Mouse (Mus musculus) adrenal gland (tissue): ENCODE measurements around the gene Fam136a.
"Not testable (repeated sequence)": the region's sequence is repeated elsewhere in the genome, so short reads cannot be mapped to it uniquely, and the experiment has no call there.

Experiments
- intact Hi-C: fragments of 180-260 bp; cut with DNase I; formaldehyde crosslinking; loops from one replicate; pipeline ENCODE4 v1.15.1; 2025

The Fam136a gene

DNA sequence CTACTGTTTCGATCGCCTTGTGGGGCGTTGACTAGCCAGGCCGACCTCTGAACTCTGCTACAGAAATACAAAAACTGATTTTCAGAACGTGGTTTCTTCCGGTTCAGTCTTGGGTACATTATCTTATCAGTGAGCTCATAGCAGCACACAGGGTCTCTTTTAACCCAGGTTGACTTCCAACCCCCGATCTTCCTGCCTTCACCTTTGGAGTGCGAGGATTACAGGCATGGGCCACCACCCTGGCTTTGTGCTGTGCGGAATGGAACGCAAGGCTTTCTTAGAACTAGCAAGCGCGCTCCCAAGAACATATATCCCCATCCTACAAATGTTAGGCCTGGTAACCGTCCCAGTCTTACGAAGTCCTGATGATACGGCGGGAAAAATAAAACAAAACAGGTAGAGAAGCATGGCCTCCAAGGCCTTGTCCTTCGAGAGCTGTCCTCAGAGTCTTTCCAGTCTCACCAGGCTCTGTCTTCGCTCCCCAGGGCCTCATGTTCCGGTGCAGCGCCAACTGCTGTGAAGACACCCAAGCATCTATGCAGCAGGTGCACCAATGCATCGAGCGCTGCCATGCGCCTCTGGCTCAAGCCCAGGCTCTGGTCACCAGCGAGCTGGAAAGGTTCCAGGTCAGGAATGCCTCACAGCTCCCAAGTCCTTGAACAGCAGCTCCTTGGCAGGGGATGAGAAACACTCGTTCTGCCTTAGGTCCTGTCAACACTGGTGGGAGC, 843 bp downstream of the Fam136a start:
- intact Hi-C loops = no loop called here

DNA sequence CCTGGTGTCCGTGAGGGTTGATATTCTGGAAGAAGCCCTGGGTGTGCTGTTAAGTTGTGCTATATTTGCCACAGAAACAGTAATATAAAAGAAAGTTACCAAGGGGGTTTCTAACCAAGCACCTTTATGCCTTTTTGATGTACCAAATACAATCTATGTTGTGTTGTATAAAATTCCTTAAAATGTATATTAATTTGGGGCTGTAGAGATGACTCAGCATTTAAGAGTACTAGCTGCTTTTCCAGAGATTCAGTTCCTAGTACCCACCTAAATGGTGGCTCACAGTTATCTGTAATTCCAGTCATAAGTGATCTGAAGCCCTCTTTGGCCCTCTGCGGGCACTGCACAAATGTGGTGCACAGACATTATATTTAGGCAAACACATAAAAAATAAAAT, 1.4 kb downstream of the Fam136a start:
- intact Hi-C loops = no loop called here

DNA sequence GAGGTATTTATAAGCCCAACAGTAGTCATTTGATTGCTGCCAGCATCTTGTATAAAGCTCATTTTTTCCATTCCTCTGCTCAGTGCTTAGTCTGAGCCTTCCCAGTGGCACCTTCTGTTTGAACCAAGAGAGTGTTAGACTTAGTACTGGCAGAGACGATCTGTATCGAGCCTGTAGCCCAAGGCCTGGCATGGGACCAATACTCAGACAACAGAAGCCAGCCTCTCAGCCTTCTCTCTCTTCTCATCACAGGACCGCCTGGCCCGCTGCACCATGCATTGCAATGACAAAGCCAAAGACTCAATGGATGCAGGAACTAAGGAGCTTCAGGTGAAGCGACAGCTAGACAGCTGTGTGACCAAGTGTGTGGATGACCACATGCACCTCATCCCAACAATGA, 3.0 kb downstream of the Fam136a start:
- intact Hi-C loops = no loop called here

GRCm38 (mm10) chr6:86370093-86370713, 4.8 kb downstream of the Fam136a start:
- intact Hi-C loops = no loop called here

DNA sequence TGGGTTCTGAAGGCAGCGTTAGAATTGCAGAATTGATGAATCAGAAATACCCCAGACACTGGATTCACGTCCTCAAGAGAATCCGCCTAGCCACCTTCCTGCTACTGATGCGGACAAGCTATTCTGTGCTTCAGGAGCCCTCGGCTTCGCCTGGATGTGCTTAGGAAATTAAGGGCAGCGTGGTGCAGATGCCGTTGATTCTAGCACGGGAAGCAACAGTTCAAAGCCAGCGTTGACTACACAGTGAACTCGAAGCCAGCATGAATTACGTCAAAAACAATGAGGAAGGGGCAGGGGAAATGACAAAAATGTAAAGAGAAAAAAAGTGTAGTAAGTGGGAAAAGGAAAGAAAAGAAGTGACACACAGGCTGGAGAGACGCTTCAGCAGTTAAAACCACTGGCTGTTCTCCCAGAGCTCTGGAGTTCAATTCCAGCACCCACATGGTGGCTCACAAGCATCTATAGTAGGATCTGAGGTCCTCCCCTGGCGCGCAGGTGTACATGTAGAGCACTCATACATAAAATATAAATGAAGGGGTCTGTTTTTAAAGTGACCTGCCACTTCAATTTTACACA, 5.4 kb downstream of the Fam136a start, which contains the start of gene Snrpg:
Snrpg (plus strand) TSS at position 541 of the 576 bp plus-strand sequence.
- intact Hi-C loops = no loop called here

GRCm38 (mm10) chr6:86371340-86371911, 6.0 kb downstream of the Fam136a start:
- intact Hi-C loops = no loop called here

DNA sequence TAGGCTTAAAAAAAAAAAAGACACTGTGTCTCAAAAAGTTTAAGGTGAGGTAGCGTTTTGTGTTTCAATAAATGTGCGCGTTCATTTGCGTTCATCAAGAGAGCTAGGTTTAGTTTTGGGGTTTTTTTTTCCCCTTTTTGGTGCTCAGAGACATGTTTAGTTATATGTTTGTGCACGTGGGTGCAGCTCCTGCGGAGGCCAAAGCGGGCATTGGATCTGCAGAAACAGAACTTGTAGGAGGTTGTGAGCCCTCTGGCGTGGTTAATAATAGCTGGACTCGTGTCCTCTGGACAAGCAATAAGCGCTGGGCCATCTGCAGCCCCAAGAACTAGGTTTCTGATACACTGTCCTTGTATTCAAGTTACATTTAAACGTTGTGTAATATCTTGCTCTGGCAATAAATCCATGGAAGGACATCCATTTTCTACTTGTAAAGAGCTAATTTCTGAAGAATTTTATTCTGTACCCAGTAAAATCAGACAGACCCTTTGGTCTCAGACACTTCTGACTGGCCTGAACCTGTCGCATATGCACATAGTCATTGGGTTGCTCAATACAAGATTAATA, 6.6 kb downstream of the Fam136a start:
- intact Hi-C loops = no loop called here

- intact Hi-C loops = no loop called here
Observed at GRCm38 (mm10) chr6:86373556-86373955, 8.1 kb downstream of the Fam136a start.

DNA sequence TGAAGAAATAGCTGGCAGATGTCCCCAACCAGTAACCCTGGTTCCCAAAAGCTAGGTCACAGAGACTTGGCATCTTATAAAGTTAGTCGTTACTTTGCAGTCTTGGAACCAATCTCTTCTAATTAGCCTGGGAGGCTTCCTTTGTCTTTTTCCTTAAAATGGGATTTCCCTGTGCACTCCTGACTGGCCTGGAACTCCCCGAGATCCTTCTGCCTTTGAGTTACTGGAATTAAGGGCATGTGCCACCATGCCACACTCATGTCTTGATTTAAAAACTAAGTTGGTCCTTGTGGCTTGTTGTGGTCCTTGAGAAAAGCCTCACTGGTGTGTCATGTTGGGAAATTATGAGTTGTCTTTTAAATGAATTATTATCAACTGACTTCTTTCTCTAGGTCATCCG, 12.9 kb downstream of the Fam136a start:
- intact Hi-C loops = no loop called here

DNA sequence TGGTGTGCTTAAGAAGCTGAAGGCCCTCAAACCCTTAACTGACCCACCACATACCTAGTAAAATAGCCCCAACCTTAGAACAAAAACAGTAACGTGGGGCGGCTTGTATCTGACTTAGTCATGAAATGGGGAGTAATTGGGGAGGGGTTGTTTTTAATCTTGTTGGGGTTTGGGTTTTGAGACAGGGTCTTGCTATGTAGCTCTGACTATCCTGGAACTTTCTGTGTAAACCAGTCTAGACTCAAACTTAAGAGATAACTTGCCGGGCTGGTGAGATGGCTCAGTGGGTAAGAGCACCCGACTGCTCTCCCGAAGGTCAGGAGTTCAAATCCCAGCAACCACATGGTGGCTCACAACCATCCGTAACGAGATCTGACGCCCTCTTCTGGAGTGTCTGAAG, 14.7 kb downstream of the Fam136a start:
- intact Hi-C loops = not testable (repeated sequence)

- intact Hi-C loops = no loop called here
Observed at GRCm38 (mm10) chr6:86382551-86382950, 17.1 kb downstream of the Fam136a start.

GRCm38 (mm10) chr6:86383370-86383769, 17.9 kb downstream of the Fam136a start:
- intact Hi-C loops = no loop called here

GRCm38 (mm10) chr6:86384692-86385091, 19.2 kb downstream of the Fam136a start:
- intact Hi-C loops = no loop called here

DNA sequence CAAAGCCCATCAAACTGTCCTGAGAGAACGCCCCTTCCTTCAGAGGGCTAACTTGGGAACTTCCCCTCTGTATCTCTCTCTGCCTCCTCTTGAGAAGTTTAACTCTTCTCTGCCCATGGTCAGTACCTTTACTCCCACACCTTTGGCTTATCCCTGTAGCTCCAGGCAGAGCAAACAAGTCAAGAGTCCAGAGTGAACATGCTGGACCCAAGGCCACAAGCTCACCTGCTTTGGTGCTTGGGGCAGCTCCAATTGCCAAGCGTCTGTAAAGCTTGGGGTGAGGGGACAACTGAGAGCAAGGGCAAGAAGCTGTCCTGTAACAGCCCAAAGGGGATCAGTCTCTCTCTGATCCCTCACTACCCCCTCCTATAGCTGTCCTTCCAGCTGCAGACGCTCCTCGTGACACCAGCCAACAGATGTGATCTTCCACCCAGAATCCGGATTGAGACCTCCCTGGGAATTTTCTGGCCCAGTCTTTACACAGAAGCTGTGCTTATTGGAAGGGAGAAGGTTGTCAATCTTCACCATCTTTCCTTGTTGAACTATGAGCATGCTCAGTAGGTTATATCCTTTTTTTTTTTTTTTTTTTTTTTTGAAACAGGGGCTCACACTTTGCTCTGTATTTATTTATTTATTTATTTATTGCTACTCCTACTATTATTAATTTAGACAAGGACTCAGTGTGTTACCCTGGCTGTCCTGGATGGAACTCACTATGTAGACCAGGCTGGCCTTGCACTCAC, 20.1 kb downstream of the Fam136a start:
- intact Hi-C loops = no loop called here

DNA sequence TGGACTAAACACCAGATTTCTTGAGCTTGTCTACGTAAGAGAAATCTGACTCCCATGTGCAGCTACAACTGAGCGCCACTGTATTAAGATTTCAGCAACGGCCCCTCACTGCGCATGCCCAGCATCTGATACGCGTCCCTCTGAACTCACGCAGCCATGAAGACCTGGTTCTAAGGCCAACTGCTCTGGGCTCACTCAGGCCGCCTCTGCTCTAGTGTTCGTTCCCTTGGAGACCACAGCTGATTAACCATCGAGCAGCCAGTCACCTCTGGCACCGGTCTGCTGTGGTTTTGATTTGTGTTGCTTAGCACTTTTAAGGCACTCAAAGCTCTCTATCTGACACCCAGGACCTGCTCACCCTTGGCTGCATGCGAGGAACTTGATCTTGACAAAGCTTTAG, 21.9 kb downstream of the Fam136a start:
- intact Hi-C loops = no loop called here

GRCm38 (mm10) chr6:86388461-86388860, 23.0 kb downstream of the Fam136a start:
- intact Hi-C loops = no loop called here

DNA sequence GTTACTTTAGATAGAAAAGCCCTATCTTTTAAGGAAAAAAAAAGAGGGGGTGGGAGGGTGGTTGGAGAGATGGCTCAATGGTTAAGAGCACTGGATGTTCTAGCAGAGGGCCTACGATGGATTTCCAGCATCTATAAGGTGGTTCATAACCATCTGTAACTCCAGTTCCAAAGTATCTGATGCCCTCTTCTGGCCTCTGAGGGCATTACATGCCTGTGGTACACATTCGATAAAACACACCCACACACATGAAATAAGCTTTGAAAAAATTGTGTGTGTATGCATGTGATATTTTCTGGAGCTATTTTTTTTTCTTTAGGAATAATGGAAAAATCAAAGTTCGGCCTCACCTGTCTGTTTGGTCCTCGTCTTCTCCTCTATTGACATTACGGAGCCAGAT, 25.9 kb downstream of the Fam136a start:
- intact Hi-C loops = no loop called here

GRCm38 (mm10) chr6:86393187-86393586, 27.7 kb downstream of the Fam136a start:
- intact Hi-C loops = no loop called here

GRCm38 (mm10) chr6:86394078-86394720, 28.8 kb downstream of the Fam136a start:
- intact Hi-C loops = no loop called here

DNA sequence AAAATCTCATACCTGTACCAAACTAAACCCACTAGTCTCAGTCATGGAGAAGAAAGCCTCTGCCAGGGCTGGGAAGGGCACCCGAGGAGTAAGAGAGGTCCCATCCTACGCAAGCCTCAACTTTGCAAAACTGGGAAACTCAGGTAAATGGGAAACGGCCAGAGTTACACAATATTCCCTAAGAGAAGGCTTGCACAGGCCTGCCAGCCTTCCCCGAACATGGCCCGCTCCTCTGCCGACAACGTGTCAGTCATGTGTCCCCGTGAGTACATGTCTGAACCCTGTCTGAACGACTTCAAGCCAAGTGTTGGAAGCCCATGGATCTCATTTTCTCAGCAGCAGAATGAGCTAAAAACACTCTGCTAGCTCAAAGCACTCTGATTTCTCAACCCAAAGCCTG, 29.6 kb downstream of the Fam136a start:
- intact Hi-C loops = no loop called here

DNA sequence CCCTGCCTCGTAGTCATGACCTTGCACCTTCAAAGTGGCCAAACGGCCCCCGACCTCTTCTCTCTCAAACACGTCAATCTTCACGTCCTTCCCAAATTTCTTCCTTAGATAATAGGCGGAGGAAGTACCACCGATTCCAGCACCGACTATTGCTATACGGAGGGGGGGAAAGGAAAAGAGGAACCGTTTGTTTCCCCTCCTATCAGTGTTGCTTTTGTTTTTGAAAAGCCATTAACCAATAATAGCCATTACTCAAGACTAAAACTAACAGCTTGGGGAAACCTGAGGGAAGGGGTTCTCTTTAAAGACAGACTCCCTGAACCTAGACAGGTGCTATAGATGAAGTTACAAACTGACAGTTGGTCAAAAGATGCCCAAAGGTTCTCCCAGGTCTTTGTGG, 30.5 kb downstream of the Fam136a start:
- intact Hi-C loops = loop anchor here (2.0 kb wide), 1 partner anchor 31 kb away; the partner anchor contains the start of gene Fam136a
